Mouse (Mus musculus) heart, postnatal 0 days (tissue): ENCODE data around the gene Hmga2.

Experiments
- CTCF ChIP-seq: IDR thresholded peaks from 2 replicates; pipeline ENCODE4 v1.5.1; 2016; ENCODE audit warnings: antibody characterized with exemption, control low read depth, low read depth
- EP300 ChIP-seq: IDR thresholded peaks from 2 replicates; pipeline ENCODE4 v1.6.1; 2016; ENCODE audit warnings: antibody characterized with exemption, low read depth

DNA sequence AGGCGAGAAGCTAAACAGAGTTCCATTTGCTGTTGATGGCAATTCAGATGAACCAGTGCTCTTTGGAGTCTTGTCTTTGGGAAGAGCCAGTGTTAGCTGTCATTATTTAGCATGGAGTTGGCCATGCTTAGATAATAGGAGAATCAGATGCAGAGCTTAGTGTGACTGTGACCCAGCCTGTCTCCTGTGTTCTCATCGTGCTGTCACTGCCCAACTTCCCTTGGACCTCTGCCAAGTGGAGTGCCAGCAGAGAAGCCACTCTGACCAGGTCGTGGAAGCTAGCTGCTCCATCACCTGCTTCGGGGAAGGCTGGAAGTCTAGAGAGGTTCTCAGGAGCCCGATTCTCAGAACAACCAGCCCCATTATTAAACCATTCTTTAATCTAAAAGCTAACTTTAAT lies 73.3 kb downstream of the Hmga2 start:
- TF ChIP-seq EP300 (no peak), CTCF (no peak)
